Mouse (Mus musculus): ENCODE measurements around the gene Pi4k2b. TPM values are rescaled to one million over a fixed set of nuclear protein-coding genes. Genes with fewer than 3 reads are reported as not detected.
A peak's percentile ranks its signal among the peaks of the same experiment; 100 is the strongest.
"Not testable (repeated sequence)": the region's sequence is repeated elsewhere in the genome, so short reads cannot be mapped to it uniquely, and the experiment has no call there.

The Pi4k2b gene
- total RNA-seq (2021): 1 to 10 TPM; 2.2 to 2.4 TPM
- long read RNA-seq, experiment 1, partial matches to known transcripts: 0 of 4 reads
- long read RNA-seq, experiment 1, other reads (novel, unspliced or antisense): 0 of 4 reads
- long read RNA-seq, experiment 2, partial matches to known transcripts: 1 of 2 reads
- long read RNA-seq, experiment 2, other reads (novel, unspliced or antisense): 0 of 2 reads

DNA sequence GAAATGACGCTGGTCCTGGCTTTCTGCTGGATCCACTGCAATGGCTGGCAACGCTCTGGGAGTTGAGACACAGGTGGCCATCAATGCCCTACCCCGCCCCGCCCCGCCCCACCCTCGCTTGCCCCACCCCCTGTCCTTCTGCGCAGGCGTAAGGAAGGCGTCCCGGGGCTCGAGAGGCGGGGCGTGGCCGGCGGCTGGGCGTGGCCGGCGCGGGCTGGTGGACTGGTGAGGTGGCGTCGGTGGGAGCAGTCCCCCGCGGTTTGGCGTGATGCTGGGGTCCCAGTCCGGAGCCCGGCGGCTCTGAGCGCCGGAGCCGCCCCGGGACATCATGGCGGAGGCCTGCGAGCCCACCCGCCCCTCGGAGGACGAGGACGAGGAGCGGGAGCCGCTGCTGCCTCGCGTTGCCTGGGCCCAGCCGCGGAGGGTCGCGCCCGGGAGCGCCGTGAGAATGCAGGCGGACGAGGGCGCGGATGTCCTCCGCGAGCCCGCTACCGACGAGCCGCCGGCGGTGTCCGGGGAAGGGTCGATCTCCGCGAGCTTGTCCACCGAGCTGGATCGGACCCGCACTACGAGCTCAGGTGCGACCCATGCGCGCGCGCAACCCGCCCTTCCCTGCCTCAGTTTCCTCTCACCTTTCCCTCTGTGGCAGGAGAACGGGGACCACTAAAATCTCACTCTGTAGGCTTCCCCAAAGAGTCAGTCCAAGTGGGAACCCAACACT, at the start of gene Pi4k2b:
Pi4k2b (plus strand) TSS at position 184 of the 721 bp plus-strand sequence.
- intact Hi-C loops (cut with DNase I; ENCODE audit: low total_unique reads): no loop called here
- peak; percentile 87 for DNase-seq

DNA sequence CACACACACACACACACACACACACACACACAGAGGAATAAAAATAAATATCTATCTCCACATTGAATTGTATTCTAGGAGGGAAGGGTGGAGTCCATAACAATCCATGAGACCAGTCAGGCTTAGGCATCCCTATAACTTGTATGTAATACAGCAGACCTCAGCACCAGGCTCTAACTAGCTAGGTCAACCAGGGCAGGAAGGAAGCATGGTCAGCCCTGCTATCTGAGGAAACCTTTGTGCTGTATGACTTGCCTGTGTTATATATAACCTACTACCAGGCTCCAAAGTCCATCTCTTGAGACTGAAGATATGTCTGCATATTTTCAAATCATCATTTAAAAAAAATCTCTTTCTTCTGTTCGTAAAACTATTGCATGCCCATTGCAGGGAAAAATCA, 44.1 kb upstream of the Pi4k2b start:
- intact Hi-C loops (cut with DNase I; ENCODE audit: low total_unique reads): no loop called here
- DNase-seq: no peak

DNA sequence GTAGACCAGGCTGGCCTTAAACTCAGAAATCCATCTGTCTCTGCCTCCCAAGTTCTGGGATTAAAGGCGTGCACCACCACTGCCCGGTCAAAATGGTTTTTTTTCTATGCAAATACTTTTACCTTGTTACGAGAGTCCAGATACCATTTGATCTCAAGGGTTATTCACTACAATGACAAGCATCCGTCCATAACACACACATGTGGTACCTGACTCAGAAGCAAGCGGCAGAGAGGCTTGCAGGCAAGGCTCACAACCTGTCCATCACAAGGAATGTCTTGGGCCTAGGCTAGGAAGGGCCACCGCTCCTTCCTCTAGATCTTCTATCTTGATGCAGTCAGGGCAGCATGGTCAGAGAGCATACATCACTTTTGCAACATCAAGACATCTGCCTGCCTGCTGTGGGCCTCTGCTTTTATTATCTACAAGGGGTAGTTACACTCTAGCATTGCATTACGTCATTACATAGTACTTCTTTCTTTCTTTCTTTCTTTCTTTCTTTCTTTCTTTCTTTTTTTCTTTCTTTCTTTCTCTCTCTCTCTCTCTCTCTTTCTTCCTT, 43.4 kb upstream of the Pi4k2b start:
- intact Hi-C loops (cut with DNase I; ENCODE audit: low total_unique reads); DNase-seq: not testable (repeated sequence)

DNA sequence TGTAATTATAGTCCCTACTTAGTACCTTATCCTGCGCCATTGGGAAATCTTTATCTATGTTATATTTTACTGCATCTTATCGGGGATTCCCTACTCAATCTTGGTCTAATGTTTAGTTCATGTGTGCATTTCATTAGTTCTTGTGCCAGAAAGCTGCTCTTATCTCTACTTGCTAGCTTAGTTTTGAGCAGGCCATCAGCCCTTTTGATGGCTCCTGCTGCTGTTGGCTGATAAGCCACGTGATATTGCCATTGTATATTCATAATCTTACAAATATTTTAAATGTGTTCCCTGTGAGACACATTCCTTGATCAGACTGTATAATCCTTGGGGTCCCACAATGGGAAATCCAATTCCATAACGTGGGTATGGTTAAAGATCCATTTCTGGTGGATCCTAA, 36.8 kb upstream of the Pi4k2b start:
- intact Hi-C loops (cut with DNase I; ENCODE audit: low total_unique reads): no loop called here
- DNase-seq: no peak

DNA sequence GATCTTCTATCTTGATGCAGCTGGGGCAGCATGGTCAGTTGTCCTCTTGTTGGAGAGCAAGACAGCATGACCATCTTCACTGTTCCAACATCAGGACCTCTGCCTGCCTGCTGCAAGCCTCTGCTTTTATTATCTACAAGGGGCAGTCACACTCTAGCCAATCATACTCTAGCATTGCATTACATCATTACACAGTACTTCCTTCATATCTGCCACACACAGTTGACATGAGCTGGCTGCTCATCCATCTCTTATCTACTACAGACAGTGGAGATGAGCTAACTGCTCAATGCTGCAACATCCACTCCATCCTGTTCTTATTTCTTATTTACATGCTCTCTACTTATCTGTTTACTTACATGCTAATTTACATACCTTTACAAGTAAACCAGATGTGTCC, 28.7 kb upstream of the Pi4k2b start:
- no peak for DNase-seq
- intact Hi-C loops (cut with DNase I; ENCODE audit: low total_unique reads): no loop called here

DNA sequence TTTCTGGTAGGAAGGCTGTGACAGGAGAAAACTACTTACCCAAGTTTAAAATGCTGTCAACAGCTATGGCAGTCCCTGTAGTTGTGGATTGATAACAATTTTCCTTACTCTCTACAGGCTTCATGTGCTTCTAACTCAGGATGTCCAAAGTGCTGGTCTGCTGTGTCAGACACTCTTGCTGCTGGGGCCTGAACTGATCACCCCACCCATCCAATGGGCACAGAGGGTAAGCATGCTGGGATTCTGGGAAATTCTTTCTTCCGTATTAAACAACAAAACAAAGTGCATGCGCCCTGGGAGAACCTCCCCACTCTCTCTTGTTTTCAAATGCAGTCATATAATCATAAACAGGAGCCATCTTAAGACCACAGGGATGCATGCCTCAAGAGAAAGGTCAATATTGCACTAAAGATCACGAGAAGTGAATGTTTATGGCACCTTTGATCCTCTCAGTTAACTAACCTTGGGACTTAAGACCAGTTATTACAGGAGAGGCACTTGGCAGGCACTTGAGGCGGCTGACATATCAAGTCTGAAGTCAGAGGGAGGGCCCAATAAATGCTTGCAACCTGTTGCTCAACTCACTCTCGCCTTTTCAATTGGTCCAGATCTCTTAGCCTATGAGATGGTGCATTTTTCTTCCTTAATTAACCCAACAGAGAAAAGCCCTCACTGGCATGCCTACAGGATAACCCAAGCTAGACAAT, 24.5 kb upstream of the Pi4k2b start:
- DNase-seq: no peak
- intact Hi-C loops (cut with DNase I; ENCODE audit: low total_unique reads): no loop called here

DNA sequence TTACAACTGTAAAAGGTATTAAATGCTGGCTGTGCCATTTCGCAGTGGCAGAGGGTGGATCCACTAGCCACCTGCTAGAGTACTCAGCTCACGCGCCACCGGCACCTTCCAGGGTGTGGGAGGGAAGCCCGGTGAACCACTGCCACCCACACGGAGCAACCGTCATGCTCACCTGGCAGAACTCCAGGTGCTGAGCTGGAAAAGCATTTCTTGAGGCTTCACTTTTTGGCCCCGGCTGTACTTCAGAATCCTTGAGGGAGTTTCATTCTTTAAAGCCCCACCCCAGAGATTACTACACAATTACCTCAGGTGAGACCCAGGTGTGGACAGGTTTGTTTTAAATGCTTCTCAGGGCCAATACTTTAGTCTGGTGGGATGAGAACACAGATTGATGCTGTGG, 20.4 kb upstream of the Pi4k2b start:
- DNase-seq: peak; percentile 9
- intact Hi-C loops (cut with DNase I; ENCODE audit: low total_unique reads): no loop called here

DNA sequence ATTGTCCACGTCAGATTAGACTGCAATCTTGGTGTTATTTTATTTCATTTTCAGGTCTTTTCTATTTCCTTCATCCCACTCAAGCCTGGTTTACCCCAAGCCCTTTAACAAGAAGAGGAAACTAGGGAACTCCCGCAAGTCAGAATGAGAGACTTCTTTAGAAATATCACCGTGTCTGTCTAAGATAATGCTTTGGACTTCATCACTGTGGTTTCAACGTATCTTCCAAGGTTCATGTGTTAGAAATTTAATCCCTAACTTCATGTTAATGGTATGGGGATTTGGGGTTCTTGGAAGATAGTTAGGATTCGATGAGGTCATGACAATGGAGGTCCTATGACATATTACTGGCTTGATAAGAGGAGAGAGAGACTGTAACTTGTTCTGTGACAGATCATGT, 13.6 kb upstream of the Pi4k2b start:
- no peak for DNase-seq

DNA sequence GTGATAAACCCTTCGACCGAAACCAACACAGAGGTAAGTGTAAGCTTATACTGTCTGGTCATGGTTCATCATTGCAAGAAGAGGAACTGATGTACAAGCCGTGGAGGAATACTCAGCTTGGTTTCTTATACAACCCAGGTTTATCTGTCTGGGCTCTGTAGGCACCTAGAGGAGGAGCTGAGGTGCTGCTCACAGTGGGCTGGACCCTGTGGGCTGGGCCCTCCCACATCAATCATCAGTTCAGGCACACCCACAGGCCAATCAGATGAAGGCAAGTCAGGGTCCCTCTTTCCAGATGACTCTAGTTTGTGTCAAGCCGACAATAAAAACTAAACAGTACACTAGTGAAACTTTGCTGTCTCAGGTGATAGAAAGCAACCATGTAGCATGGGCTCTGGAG, 8.6 kb upstream of the Pi4k2b start:
- no peak for DNase-seq
- intact Hi-C loops (cut with DNase I; ENCODE audit: low total_unique reads): no loop called here

More for the DNA sequence above, 13.6 kb upstream of the Pi4k2b start:
- intact Hi-C loops (cut with DNase I; ENCODE audit: low total_unique reads): no loop called here

DNA sequence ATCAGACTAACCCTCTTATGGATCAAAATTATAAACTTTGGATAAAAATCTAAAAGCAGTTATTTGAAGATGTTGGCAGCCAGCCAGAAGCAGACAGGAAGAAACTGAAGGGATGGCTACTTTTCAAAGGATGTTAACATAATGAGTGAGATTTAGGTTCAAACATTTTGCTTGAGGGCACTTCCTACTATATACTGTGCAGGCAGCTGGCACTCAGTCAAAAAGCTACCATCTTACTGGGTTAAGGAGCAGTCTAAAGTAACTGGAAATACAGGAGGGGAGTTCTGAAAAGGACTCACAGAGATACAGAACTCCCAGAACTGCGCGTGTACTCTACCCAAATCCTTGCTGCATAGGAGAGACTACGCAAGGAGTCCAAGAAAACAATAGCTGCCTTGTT, 5.3 kb upstream of the Pi4k2b start:
- intact Hi-C loops (cut with DNase I; ENCODE audit: low total_unique reads): no loop called here

DNA sequence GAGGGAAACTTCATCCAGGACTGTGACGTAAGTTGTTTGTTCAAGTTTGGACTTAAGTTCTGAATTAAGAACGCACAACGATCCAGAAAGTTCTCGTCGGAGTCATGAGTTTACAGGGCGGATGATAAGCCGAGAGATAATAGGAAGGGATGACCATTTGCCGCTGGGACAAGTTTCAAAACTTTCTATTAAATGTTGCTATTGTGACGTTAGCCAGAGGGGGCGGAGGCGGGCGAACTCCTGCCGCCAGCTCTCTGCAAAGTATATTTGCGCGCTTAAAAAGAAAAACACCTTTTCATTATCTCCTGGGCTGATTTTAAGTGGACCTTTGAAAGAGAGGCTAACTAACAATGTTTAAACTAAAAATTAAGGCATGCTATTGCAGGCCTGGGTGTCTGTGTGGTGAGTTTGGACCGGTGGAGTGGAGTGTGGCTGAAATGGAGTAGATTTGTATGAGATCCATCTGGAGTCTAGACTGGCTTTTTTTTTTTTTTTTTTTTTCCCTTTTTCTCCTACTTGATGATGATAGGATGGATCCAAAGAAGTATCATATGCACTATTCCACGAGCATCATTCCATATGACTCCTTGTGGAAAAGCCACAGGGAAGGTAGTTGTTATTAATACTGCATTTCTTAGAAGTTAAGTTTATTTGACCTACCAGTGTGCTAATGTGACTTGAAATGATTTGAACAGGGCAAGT, 889 bp downstream of the Pi4k2b start:
- DNase-seq: peak; percentile 10
- intact Hi-C loops (cut with DNase I; ENCODE audit: low total_unique reads): no loop called here

More for the DNA sequence above, 5.3 kb upstream of the Pi4k2b start:
- no peak for DNase-seq

DNA sequence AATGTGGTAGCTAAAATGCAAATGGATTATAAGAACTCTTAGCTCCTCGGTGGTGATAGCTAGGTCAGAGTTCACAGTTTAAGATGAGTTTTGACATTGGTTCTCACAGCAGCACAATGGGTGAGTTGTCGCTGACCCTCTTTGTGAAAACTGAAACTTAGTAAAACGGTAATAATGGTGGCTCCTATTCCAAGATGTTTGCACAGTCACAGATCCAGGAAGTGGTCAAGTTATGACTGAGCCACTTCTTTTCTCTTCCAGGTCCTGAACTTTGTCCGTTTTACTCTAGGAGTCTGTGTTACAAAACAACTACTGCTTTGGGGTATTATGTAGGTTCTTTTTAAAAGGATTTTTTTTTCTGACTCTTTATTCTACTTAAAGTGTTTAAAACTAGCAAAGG, 1.9 kb downstream of the Pi4k2b start:
- intact Hi-C loops (cut with DNase I; ENCODE audit: low total_unique reads): no loop called here

DNA sequence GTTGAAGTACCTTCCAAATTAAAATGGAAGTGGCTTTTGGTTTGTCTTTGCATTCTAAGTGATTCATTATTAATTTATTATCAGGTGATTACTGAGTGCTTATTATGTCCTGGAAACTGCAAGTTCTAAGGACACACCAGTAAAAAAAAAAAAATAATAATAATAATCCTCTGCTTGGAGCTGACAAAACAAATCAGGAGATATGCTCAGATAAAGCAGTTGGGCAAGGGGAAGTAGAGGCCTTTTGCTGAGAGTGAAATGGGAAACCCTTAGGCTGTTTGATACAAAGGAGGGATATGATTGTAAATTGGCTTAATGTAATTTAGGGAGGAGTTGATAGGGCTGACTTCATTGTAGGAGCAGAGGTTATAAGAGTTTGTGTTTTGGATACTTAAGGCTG, 5.5 kb downstream of the Pi4k2b start:
- intact Hi-C loops (cut with DNase I; ENCODE audit: low total_unique reads): no loop called here
- no peak for DNase-seq

More for the DNA sequence above, 1.9 kb downstream of the Pi4k2b start:
- DNase-seq: no peak

DNA sequence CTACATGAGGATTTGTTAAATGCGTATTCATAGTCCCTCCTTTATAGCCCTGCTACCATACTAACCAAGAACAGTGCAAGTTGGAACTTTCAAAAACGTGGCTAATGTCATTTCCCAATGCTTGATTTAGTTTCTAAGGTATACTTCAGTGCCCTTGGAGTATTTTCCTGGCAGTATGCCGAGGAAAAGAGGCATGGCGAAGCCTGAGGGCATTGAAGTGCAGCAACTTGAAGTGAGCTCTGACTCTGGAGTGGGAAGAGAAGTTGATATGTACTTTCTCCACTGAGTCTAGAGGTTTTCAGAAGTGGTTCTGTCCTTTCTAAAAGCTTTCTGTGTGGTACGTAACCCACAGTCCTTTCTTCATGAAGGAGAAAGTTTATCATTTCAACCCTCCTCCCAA, 7.4 kb downstream of the Pi4k2b start:
- no peak for DNase-seq
- intact Hi-C loops (cut with DNase I; ENCODE audit: low total_unique reads): no loop called here

DNA sequence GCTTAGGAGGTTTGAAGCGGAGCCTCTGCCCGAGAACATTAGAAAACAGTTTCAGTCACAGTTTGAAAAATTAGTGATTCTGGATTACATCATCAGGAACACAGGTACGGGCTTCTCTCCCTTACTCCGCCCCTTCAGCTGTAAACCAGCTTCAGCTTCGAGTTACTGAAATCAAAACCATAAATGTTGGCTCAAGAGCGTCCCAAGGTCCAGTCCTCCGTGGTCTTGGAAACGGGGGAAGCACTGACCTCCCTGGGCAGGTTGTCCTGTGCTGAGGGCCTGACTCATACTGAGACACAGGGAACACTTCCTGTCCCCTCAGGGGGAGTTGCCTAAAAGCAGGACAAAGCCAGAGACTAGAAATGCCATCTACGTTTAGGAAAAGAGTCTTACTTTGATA, 11.8 kb downstream of the Pi4k2b start:
- no peak for DNase-seq
- intact Hi-C loops (cut with DNase I; ENCODE audit: low total_unique reads): no loop called here

DNA sequence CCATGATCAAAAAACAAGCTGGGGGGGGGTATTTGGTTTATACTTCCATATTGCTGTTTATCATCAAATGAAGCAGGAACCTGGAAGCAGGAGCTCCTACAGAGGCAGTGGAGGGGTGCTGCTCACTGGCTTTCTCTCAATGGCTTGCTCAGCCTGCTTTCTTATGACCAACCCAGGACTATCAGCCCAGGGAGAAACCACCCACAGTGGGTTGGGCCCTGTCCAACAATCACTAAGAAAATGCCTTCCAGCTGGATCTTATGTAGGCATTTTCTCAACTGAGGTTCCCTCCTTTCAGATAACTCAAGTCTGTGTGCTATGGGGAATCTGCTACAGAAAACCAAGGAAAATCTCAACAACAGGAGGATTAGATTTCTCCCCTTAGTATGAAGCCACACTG, 12.8 kb downstream of the Pi4k2b start:
- no peak for DNase-seq
- intact Hi-C loops (cut with DNase I; ENCODE audit: low total_unique reads): no loop called here

DNA sequence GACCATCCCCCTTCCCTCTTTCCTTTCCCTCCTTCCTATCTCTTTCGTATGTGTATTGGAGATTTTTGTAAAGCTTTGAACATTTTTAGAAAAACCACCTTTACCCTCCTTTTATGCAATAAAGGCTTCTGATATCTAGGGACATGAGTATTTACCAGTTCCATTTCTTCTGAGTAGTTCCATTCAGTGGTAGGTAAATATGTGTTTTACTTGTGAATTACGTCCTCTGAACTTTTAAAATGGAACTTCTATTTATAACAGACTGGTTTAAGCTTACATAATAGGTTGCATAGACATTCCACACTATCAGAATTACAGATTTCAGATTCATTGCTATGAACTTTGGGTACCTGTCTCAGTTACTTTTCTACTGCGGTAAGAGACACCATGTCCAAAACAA, 14.0 kb downstream of the Pi4k2b start:
- no peak for DNase-seq
- intact Hi-C loops (cut with DNase I; ENCODE audit: low total_unique reads): no loop called here

DNA sequence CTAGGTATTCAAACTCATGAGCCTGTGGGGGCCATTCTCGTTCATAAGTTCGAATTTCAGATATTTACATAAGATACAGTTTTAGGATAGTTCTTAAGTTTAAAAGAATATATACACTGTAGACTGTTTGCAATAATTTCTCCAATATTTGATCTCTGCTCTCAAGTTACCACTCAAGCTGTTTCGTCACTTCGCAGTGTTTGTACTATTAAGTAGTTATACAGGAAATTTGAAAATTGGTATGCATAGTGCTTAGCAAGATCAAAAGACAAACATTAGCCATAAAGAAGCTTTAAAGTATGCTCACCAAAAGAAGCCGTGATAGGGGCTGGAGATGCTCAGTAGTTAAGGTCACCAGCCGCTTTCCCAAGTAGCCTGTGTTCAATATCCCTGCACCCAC, 14.6 kb downstream of the Pi4k2b start:
- intact Hi-C loops (cut with DNase I; ENCODE audit: low total_unique reads): no loop called here
- no peak for DNase-seq

DNA sequence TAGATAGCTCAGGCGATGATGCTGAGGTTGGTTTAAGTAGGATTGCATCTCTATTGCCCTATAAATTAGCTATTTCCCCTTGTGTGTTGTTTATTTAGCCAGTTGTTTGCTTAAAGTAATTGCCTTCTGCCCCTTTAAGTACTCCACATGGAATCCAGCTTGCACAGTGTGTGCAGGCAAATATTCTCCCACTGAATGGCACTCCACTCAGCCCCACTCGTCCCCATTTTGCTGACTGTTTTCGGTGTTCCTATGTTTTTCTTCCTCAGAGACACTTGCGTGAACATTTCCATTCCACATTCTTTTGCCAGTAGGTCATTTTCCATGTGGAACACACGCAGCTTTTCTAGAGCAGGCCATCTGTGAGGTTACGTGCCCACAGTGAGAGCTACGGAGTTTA, 21.2 kb downstream of the Pi4k2b start:
- intact Hi-C loops (cut with DNase I; ENCODE audit: low total_unique reads): no loop called here
- no peak for DNase-seq

DNA sequence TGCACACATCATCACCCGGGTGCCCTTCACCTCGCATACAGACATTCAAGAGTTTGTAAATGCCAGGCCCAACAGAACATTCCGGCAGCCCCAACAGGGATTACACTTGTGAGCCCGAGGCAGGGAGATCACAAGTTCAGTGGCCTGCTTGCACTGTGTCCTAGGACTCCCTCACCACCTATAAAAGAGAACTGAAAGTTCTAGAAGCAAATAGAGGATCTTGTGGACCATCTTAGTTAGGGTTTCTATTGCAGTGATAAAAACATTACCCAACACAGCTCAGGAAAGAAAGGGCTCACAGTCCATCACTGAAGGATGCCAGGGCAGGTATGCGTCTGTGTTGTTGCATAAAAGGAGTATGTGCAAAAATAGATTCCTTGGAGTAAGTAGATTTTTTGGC, 32.9 kb downstream of the Pi4k2b start:
- intact Hi-C loops (cut with DNase I; ENCODE audit: low total_unique reads): no loop called here
- no peak for DNase-seq

All from gastrocnemius, postnatal 14 days (tissue).